Mouse (Mus musculus) brain, embryonic 14.5 days (tissue): ENCODE data around the gene Cldn16. TPM values are rescaled to one million over a fixed set of nuclear protein-coding genes. Genes with fewer than 3 reads are reported as not detected.
"Not testable (repeated sequence)": the region's sequence is repeated elsewhere in the genome, so short reads cannot be mapped to it uniquely, and the experiment has no call there.

Experiments used
- DNase-seq: peaks from one replicate; pipeline ENCODE4 v3.0.0-alpha.2; 2011; ENCODE audit warnings: low read depth
- CTCF ChIP-seq: fragments of 200-500 bp; IDR thresholded peaks from 2 replicates; pipeline ENCODE4 v1.5.1; 2012; ENCODE audit warnings: inconsistent platforms, mild to moderate bottlenecking, moderate library complexity, borderline replicate concordance; ENCODE audit not compliant: insufficient read depth, insufficient read length; ENCODE audit errors: extremely low read depth
- POLR2A ChIP-seq: fragments of 200-500 bp; IDR thresholded peaks from 2 replicates; pipeline ENCODE4 v1.6.1; 2012; ENCODE audit warnings: mild to moderate bottlenecking, inconsistent platforms, borderline replicate concordance; ENCODE audit not compliant: poor library complexity, insufficient read depth, insufficient read length, severe bottlenecking; ENCODE audit errors: extremely low read depth
- polyA plus RNA-seq: library from polyadenylated mRNA; depleted of rRNA; stranded (reverse); fragments of >200 nt; gene quantifications from 2 replicates; pipeline ENCODE4 v1.2.3, GENCODE M21; 2012; rRNA removed

Gene Cldn16
- polyA plus RNA-seq: not detected in 2 replicates

DNA sequence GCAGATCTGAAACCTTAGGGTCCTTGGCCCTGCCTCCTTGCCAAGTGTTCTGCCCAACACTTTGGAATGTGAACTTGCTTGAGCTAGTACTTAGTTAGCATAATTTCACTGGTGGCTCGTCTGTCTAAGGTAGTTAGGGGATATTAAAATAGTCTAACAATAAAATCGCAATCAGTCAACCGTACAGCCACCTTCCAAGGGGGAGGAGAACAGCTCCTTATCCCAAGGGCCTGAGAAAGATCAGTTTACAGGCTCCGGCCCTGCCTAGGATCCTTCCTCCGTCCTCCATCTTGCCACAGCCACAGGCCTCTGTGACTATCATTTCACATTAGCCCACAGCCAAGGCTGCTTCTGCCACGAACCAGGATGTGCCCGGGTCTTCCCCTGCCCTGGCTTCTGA is at the start of gene Cldn16:
Gene Cldn16 (plus strand): TSS at position 301 of the 400 bp plus-strand sequence.
- DNase-seq: no peak
- no peak for TF ChIP-seq CTCF
- no peak for TF ChIP-seq POLR2A

DNA sequence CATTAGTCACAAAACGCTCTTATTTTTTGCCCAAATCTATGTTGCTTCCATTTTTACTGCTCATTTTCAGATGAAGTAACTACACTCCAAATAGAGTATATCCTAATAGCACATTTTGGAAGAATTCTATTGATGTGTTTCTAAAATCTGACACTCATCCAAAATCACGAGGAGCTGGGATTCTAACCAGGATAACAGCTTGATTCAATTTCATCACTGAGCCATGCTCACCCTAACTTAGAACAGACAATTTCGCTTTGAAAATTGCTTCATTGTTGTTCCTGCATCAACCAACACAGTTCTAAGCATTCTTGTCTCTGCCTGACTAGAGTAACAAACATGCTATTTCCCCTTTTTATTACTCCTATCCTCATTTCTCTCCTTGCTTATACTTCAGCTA is 44.3 kb upstream of the Cldn16 start:
- DNase-seq: no peak
- TF ChIP-seq CTCF (no peak), POLR2A (no peak)

DNA sequence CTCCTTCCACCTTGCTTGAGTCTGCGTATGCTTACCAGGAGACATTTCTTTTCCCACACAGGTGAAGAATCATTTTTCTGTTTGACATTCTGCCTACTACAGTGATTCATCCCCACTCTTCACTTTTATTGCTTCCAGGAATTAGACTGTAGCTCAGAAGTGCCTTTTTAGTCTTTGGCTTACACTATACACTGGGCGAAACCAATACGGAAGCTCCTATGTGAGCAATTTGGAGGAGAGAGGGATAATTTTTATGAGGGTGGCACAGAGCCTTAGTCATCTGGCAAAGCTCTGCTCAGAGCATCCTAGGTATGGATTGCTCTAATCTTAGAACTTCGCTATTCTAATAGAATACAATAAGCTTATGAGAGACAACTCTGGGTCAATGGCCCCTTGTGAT is 40.9 kb upstream of the Cldn16 start:
- TF ChIP-seq CTCF: no peak
- TF ChIP-seq POLR2A: no peak
- no peak for DNase-seq

DNA sequence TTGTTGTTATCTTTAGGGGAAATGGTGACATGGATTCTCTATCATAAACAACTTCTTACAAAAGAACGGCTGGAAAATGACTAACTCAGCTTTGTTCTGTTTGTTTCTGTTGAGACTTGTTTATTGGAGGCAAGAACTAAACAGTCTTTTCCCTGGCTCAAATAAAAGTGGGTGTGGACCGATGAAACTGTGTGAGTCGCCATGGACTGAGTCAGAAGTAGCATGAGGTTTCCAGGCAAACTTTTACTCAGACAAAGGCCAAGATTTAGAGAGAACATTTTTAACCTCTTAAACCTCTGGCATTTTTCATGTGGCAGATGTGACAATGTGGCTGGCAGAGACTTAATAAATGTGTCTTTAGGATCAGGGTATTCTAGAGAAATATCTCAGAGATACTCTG is 32.7 kb upstream of the Cldn16 start:
- TF ChIP-seq CTCF (no peak), POLR2A (no peak)
- DNase-seq: no peak

DNA sequence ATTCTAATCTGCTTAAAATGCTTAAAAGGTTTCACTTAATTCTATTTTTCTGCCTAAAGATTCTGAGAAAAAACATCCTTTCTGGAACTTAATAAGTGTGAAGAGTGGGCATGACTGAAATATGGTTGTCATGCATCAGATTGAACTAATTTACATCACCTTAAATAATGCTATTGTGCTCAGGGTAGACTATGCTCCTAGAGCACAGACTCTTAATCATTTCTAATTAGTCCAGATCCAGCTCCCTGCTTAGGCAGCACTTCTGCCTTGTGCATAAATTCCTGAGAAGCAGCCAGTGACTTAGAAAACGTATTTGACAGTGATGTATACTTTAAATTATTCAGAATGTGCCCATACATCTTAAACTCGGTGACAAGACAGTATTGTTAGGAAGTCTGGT is 29.4 kb upstream of the Cldn16 start:
- TF ChIP-seq CTCF: no peak
- no peak for TF ChIP-seq POLR2A
- peak; percentile 27 for DNase-seq

DNA sequence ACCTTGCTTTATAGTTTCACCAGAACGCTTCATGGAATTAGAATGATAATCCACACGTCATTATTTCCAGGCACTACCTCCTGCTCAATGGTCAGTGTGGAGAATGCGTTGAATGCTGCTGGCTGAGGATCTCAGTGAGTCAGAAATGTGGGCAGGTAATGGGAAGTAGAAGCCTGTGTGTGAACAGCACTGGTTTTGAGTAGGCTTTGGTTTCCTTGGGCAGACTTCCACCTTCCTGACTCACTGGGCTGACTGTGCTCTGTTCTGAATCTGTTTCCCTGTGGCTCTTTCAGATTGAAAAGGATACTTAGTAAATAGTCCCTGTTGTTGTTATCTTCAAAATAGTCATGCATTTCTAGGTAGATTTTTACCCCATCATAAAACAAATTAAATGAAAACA is 22.9 kb upstream of the Cldn16 start:
- no peak for TF ChIP-seq CTCF
- TF ChIP-seq POLR2A: no peak
- no peak for DNase-seq

GRCm38 (mm10) chr16:26441156-26441555 is 21.8 kb upstream of the Cldn16 start:
- no peak for DNase-seq
- TF ChIP-seq CTCF: no peak
- no peak for TF ChIP-seq POLR2A

GRCm38 (mm10) chr16:26444843-26445242 is 18.1 kb upstream of the Cldn16 start:
- TF ChIP-seq POLR2A: no peak
- TF ChIP-seq CTCF: no peak
- DNase-seq: no peak

GRCm38 (mm10) chr16:26447594-26447993 is 15.3 kb upstream of the Cldn16 start:
- DNase-seq: peak; percentile 43

DNA sequence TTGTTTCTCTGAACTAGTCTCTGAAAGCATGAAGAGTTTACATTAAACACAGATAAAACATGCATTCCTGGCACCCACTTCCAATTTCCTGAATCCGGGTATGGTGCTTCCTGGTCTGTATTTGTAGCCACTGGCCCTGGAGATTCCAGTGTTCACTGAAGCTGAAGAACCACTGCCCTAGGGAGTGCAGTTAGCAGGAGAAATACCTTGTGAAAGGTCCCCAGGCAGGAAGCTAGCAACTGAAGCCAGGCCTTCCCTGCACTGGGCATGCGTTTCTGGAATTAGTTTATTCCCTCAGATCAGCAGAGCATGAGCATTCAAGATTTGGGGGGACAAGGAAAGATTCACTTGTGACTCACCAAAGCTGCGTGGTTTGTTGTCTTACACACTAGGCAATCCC is 8.8 kb upstream of the Cldn16 start:
- no peak for DNase-seq
- no peak for TF ChIP-seq CTCF
- no peak for TF ChIP-seq POLR2A

More at GRCm38 (mm10) chr16:26447594-26447993, 15.3 kb upstream of the Cldn16 start:
- TF ChIP-seq CTCF (no peak), POLR2A (no peak)

- no peak for DNase-seq
These were observed 6.8 kb upstream of the Cldn16 start for GRCm38 (mm10) chr16:26456182-26456581.

GRCm38 (mm10) chr16:26466535-26466934 is 3.6 kb downstream of the Cldn16 start:
- no peak for TF ChIP-seq CTCF
- TF ChIP-seq POLR2A: no peak
- no peak for DNase-seq

More at GRCm38 (mm10) chr16:26456182-26456581, 6.8 kb upstream of the Cldn16 start:
- no peak for TF ChIP-seq POLR2A
- TF ChIP-seq CTCF: no peak

DNA sequence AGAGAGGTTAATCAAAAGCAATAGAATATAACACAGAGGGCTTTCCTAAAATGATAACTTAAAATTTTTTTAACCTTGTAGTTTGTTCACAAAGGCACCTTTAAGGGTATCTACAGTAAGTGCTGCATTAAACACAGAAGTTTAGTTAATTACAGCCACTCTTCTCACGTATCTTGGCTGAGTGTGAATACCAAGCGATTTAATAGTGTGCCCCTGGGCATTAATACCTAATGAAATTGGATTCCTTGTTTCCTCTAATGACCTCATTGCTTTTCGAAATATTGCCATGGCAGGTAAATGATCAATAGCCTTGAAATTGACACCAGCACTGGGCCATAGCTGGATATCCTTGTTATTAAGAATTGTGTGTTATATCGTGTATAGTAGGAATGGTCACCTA is 8.3 kb downstream of the Cldn16 start:
- DNase-seq: no peak
- TF ChIP-seq CTCF (no peak), POLR2A (no peak)

DNA sequence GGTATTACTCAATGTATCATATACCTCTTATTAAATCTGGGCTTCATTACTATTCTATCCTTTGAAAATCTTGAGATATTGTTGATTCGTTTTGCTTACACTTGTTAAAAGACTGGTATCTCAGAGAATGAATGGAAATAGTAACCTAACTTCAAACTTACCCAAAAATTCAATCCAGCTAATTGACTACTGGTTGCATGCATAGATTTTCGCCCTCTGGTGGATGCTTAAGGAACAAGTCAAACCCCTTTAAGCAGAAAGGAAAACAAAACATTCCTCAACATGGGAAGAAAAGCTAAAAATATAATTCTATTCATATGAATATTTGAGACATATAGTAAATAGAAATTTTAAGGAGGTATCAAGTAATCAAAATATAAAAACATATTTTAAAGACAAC is 32.8 kb downstream of the Cldn16 start:
- TF ChIP-seq POLR2A: no peak
- TF ChIP-seq CTCF: 0 out of 2 replicates have a peak, but pooled peaks have one; percentile 24
- DNase-seq: peak; percentile 42

DNA sequence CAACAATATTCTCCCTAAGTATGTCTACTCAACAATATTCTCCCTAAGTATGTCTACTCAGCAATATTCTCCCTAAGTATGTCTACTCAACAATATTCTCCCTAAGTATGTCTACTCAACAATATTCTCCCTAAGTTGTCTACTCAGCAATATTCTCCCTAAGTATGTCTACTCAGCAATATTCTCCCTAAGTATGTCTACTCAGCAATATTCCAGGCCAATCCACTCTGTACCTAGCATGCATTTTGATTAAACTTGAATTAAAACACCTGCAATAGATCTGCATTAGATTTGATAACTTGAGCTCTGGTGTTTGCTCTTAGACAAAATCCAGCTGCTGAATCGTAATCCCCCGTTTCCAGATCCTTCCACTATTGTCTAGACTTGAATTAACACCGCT is 36.8 kb downstream of the Cldn16 start:
- DNase-seq: not testable (repeated sequence)
